Mouse (Mus musculus) 416B (cell line): Measurements from ENCODE around the gene Bola1.

Source experiments
- DNase-seq: peaks from one replicate; pipeline ENCODE4 v3.0.0; 2011; ENCODE audit warnings: low read depth

The Bola1 gene

GRCm38 (mm10) chr3:96180727-96181477 lies 38.6 kb downstream of the Bola1 start, which contains the start of gene Sv2a:
Gene Sv2a (plus strand): TSS chr3:96181151.
- peak; percentile 25 for DNase-seq

DNA sequence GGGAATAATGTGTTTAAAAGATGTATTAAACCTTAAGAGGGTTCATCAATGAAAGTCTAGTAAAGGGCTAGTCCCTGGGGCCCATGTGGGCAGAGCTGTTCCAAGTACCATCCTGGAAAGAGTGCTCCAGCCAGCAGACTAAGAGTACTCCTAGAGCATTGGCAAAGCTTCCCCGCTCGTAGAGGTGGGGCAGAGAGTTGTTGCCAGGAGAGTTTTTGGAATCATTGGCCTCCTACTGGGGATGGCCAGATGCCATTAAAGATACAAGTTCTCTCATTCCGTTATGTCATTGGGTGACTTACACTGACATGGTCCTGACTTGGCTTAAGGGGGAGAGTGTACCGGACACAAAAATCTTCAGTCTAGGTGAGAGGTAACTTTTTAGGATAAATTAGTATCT lies 40.0 kb downstream of the Bola1 start:
- no peak for DNase-seq

DNA sequence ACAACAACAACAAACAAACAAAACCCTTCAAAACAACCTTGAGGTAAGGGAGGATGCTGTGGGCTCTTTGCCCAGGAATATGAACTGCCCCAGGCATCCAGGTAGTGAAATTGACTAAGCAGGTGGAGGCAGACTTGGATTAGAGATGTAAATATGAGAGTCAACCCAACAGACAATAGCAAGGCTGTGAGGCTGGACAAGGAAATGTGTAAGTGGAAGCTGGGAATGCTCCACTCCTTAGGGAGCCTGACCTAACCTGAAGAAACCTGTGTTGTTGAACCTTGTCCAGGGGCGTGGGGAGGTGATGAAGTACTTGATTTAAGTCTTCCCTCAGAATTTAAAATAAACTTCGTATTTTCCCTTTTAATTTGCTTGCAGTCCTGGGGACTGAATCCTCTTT lies 40.6 kb downstream of the Bola1 start:
- no peak for DNase-seq

DNA sequence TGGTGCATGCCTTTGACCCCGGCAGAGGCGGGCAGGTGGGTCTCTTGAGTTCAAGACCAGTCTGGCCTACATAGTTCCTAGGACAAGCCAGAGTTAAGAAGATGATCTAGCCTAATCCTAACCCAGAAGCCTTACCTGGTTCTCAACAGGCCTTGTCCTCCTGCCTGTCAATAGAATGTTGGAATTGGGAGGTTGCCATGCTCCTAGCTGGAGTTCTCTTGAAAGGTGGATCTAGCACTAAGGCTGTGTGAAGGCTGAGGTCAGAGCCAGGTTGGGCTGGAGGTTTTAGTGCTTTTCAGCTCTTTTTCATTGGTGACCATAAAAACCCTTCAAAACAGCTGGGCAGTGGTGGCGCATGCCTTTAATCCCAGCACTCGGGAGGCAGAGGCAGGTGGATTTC lies 41.1 kb downstream of the Bola1 start:
- no peak for DNase-seq

DNA sequence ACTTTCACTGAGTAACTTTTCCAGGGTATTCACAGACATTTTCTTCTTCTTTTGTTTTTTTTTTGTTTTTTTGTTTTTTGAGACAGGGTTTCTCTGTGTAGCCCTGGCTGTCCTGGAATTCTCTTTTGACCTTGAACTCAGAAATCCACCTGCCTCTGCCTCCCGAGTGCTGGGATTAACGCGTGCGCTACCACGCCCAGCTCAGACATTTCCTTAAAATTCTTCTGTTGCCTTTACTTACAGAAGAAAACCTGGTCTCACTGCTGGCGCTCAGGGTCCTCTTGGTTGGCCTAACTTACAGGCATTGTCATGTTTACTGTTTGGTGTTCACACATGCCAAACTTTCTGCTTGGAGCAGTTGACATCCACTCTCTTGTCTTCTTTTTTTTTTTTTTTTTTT lies 44.3 kb downstream of the Bola1 start:
- no peak for DNase-seq

- DNase-seq = peak; percentile 28
Observed at GRCm38 (mm10) chr3:96174042-96174441, 45.5 kb downstream of the Bola1 start.

- DNase-seq = no peak
Observed at GRCm38 (mm10) chr3:96173185-96173584, 46.3 kb downstream of the Bola1 start.

DNA sequence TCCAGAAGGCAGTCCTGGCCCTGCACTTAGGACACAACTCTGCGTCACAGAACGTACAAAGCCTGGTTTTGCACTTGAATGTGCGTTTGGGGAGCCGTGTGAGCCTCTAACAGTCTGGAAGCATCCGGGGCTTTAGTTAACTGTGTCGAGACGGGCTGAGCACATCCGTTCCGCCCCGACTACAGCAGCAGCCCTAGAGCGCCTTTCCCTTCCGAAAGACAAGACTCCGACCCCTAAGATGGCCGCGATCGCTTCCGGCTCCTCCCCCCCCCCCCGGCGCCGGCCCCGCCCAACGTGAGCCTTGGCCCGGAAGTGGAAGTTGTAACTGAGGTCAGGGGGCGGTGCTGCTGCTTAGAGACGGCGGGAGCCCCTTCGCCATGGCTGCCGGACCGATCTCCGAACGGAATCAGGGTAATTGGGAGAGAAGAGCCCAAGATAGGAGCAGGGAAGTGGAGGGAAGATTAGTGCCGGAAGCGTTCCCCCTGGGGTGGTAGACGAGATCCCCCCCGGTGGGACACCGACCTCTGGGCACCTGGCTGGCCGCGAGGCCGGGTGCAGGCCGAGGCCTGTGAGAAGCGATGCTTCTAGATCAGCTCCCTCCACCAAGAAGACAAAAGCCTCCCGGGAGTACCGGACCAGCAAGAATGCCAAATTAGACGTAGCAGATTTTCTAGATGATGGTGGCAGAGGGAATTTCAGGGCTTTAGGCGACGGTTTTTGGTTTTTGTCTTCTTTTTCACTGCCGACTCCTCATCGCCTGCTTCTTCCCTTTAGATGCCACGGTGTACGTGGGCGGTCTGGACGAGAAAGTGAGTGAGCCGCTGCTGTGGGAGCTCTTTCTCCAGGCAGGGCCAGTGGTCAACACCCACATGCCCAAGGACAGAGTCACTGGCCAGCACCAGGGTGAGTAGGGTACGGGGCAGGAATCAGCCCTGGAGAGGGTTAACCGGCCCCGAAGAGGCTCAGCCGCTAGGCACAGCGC lies 47.0 kb downstream of the Bola1 start, which contains the start of gene Sf3b4:
TSS of gene Sf3b4 (plus strand) at position 136 of the 982 bp plus-strand sequence.
- peak; percentile 97 for DNase-seq

- no peak for DNase-seq
Observed at GRCm38 (mm10) chr3:96171583-96172196, 47.8 kb downstream of the Bola1 start.

DNA sequence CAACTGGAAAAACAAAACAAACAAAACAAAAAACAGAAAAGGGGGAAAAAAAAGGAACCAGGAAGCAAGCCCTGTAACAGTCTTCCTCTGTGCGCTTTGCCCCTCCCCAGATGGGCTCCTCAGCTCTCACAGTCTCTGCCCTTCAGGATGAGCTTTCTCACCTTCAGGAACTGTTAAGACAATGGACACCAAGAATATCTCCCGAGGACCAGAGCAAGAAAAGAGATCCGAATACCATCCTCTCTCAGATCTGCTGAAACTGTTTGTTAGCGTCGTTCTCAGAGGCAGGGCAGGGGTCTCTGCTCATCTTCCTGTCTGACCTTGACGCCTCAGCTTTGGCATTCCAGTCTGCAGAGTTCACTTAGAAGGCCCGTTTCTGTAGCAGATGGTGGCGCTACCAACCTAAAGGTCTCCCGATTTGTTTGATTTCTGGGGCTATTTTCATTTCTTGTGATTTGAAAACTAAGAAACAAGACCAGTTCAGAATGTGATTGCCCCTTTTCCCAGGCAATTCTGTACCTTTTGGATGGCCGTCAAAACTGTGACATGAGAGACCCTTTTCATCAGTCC lies 48.4 kb downstream of the Bola1 start:
- peak; percentile 68 for DNase-seq

- DNase-seq = no peak
Observed at GRCm38 (mm10) chr3:96170276-96170675, 49.2 kb downstream of the Bola1 start.

GRCm38 (mm10) chr3:96168466-96169158 lies 50.9 kb downstream of the Bola1 start:
- no peak for DNase-seq

DNA sequence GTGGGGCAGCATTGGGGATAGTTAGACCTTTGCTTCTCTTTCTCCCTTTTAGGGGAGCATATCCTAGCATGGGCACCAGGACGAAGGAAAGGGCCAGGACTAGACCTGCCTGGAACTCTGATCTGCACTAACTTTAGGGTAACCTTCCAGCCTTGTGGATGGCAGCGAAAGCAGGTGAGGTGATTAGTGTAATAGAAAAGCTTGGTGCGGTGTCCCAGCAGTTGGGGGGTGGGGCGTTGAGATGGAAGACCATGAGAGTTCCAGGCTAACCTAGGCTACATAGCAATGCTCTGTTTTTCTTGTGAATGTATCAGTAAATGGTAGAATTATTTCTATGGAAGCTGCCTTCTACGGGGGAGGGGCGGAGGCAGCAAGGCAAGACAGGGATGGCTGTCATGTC lies 56.5 kb downstream of the Bola1 start:
- no peak for DNase-seq

DNA sequence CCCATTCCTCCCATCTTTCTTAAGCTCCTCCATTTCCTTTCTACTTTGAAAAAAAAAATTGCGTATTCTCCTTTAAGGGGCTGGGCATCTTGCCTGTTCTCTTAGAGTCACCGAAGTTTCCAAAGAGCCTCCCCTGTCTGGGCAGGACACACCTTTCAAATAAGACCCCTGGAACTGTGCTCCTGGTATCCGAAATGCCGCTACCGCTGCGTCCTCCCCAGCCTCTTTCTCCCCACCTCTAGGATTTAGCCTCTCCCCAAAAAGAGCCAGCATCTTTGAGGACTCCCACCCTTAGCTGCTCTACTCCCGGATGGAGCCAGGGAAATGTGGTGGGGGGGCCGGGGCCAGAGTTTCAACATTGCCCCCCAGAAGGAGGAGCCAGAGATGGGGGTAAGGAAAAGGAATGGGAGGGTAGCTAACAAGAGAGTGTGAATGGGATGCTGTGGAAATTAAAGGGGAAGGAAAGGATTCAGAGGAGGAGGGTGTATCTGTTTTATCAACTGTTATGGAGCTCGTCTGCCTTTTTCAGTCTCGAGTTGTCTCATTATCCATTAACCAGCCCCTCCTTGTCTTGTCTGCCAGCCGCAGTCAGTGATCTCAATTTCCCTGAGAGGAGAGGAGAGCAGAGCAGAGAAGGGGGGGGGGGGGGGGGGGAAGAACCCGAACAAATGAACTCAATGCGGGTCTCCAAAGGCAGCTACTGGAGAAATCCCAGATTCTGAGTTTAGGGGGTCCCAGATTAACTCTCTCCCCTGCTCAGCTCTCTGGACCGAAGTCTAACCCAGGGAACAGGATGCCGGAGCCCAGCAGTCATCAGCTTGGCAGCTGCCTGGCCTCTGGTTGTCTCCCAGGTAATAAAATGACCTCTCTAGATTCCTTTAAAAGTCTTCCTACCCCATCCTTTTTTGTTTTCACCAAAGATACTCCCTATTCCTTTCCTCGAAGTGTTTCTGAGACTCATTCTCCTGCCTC lies 57.4 kb downstream of the Bola1 start, which contains the start of gene Mtmr11:
TSS of gene Mtmr11 (plus strand) at position 136 of the 972 bp plus-strand sequence.
- DNase-seq = no peak

DNA sequence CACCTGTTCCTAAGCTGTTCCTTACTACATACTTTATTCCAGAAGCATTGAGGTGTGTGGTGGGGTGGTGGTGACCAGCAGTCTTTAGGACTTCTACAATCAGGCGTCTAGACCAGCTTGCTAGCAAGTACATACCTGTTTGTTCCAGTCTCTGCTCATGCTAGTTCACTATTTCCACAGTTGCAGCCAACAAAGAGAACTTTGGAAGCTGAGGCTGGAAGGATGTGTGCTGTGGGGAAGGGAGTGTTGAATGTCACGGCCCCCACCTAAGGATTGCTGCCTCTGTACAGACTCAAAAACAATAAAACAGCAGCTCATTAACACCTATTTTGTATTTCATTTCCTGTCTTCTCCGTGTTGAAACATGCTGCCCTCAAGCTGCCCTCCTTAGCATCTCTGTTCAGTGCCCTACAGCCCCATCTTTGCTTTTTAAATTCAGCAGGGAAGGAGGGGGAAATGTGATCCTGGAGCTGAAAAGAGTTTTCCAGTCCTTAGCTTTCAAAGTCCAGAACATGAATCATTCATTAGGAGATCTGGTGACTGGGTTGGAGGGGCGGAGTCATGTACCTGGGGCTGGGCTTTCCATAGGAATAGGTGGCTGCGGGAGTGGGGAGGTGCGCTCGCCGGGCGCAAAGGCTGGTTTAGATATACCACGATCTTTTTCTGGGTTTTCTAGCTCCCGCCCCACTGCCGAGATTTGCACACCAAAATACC lies 58.5 kb downstream of the Bola1 start:
- DNase-seq = peak; percentile 36

- peak; percentile 86 for DNase-seq
Observed at GRCm38 (mm10) chr3:96160222-96160802, 59.2 kb downstream of the Bola1 start.

DNA sequence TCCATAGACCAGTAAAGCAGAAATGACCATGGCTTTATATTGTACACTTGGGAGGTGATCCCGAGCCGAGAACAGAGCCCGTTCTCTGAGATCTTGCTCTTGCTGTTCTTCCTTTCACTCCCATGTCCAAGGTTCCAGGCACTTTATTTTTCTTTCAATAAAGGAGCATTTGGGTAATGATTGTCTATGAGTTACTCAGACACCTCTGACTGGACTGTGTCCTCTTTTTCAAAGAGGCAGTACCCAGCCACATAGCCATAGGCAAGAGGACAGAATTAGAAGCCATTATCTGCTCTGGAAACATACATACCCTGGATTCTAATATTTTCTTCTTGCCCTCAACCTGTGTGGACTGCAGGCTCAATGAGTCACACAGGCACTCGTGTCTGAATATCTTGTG lies 59.7 kb downstream of the Bola1 start:
- no peak for DNase-seq

GRCm38 (mm10) chr3:96155501-96155900 lies 64.0 kb downstream of the Bola1 start:
- DNase-seq = no peak

DNA sequence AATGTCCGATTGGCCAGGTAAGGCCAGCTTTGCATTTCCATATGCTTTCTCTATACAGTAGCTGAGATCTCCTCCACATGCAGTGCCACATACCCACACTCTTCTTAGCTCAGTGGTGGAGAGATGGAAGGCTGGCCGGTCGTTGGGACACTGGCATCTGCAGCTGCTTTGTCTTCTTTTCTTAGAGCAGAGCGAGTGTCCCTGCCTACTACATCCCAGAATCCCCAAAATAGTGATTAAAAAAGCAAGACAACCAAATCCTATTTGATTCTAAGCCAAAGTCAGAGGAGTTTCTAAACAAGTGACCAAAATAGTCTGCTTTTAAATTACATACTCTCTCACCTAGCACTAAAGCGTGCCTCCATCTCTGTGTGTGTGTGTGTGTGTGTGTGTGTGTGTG lies 66.9 kb downstream of the Bola1 start:
- no peak for DNase-seq
